Mouse (Mus musculus): ENCODE data around the gene 4933430I17Rik. TPM values are rescaled to one million over a fixed set of nuclear protein-coding genes. Genes with fewer than 3 reads are reported as not detected.

Gene 4933430I17Rik
- total RNA-seq, 2 experiments from 2014 or later: 0.30 to 0.57 TPM

DNA sequence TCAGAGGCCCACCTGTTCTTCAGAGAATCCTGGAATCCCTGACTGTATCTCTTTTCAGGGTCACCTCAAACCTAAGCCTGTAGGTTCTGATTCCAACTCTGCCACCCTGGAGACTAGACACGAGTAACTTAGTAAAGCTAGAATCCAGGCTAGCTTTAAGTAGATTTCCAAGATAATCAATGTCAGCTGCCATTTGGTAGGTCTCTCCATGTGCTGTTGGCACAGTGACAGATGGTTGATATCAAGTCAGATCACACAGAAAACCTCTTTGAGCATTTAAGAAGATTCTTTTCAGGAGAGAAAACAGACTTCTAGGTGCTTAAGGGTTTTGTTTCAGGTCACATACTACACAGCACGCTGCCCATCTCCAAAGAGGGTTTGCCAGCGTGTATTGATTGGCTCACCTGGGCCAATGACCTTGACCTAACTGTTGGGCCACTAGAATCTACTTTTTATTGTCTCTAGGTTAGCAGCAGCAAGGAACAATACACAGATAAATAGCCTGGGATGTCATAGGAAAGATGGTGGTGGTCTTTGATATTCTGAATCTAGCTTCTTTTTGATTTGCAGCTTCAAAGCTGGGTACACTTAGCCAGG, 21.7 kb upstream of the 4933430I17Rik start, which contains the start of gene Hdhd3:
TSS of gene Hdhd3 (minus strand) at position 94 of the 597 bp plus-strand sequence.
- no peak for DNase-seq (ENCODE audit: low spot score in 2 of 2)

DNA sequence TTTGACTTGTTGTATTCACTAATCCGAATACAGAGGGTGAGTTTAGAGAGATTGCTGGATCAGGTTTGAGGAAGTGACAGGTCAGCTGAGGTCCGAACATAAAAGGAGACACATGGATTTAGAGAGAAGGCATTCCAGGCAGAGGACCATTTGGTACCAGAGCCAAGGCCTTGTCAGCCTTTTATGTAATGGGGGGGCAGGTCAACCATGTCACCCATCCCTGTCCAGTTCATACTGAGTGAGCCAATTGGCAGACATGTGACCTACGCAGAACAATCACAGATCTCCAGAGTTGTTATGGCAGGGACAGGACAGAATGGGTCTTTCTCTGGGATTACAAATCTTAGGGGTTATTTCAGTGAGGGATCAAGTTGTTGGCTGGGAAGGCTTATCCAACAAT, 19.2 kb upstream of the 4933430I17Rik start:
- no peak for DNase-seq (ENCODE audit: low spot score in 2 of 2)

DNA sequence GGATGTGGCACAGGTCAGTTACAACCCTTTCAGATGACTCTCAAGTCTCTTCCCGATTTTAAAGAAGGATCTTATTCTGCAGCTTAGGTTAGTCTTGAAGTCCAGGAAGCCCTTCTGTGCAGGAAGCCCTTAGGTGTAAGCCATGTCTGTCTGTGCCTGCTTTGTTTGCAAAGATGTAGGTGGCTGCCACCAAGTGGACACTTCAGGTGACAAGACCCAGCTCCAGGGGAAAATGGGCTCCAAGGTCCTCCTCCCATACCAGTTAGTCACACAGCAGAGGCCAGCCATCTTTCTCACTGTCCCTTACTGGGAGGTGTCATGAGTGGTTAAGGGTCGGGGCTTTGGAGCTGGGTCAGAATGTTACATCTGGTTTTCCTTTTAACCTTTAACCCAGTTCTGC, 18.4 kb upstream of the 4933430I17Rik start:
- no peak for DNase-seq (ENCODE audit: low spot score in 2 of 2)

DNA sequence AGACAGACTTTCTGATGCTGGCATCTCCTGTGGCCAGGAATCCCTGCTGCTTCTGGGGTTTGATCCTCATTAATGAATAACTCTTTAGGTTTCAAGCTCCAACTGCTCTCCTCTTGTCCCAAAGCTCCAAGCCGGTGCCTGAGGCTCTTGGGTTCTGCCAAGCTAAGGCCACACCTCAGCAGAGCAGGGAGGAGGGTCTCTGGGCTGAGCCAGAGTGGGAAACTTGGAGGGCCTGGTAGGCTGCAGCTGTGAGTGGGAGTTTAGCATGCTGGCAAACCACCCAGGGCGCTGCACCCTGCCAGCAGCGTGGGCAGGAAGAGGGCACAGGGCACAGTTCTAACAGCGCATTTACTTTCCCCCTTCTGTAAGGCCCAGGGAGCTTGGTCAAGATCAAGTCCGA, 16.3 kb upstream of the 4933430I17Rik start:
- no peak for DNase-seq (ENCODE audit: low spot score in 2 of 2)

DNA sequence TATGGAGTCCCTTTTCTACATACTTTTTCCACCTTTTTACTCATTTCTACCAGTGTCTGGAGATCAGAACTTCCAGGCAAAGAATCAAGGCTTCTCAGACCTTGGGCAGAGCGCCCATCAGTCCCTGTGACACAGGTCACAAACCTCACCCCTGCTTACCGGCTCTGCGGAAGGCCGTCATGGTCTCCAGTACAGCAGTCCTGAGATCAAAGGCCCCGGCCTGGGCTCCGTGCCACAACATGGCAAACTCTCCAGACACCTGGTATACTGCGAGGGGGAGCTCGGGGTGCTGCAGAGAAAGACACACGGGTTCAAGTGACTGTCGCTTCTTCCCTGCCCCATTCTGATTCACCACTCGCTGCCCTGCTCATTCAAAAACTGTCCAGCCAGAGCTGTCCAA, 15.2 kb upstream of the 4933430I17Rik start:
- DNase-seq (ENCODE audit: low spot score in 2 of 2): no peak

DNA sequence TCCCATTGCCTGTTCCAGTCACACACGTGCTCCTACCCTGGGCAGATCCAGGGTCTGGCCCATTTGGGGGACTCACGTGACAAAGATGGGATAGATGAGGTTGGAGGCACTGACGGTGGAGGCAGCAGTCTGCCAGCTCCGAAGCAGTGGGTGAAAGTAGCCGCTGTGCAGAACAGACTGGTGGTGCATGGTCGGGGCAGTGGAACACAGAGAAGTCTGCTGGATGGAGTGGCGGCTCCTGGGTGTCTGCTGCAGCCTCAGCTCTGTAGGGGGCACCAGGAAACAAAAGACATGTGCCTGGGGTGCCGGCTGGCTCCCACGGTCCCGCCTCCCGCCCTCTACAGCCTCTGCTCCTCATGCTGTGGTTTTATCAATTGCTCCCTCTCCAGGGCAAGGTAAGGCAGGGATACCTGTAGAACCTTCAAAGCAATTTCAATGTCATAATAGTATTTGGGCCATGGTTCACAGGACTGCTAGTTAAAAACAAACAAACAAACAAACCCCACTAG, 11.1 kb upstream of the 4933430I17Rik start:
- no peak for DNase-seq (ENCODE audit: low spot score in 2 of 2)

DNA sequence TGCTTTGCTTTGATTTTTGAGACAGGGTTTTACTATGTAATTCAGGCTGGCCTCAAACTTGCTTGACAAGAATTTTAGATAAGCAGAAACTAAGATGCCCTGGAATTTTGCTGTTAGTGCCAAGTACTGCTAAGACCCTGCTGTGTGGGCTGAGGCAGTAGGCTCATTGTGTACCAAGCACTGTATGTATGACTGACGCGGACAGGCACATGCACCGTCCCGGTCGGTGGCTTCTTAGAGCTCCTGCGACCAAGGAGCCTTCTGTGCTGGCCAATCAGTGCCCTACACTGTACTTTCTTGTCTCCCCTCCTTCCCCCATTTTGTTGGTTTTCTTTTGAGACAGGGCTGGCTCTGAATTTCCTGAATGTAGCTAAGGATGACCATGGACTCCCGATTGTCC, 10.2 kb upstream of the 4933430I17Rik start:
- DNase-seq (ENCODE audit: low spot score in 2 of 2): no peak

DNA sequence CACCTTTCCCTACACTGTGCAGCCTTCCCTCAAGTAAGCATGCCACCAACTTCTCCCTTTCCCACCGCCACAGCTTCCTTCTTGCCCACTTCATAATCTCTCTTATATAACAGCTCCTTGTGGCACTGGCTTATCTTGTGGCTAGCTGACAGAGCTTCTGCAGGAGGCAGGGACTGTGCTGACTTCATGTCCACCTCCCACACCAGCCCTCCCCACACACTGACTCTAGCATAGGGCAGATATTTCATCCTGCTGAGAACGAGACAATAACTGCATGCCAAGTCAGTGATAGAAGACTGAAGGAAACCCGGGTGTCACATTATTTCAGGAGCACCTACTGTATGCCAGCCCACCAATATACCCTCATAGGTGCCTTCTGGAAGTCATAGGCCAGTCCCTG, 9.7 kb upstream of the 4933430I17Rik start:
- no peak for DNase-seq (ENCODE audit: low spot score in 2 of 2)

DNA sequence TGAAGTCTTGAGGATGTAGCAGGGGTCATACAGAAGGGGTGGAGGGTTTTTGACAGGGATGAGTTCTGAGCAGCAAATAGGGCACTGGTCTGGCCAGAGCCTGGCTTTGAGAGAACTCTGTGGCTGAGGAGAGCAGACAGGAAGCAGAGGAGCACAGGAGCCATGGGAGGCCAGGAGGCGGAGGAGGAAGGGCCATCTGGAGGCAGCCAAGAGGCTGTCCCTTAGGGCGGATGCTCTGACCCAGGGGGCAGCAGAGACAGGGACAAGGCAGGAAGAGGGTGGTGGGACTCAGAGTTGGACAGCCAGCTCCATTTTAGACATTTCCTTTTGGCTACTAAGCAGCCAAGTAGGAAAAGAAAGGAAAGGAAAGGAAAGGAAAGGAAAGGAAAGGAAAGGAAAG, 9.1 kb upstream of the 4933430I17Rik start:
- DNase-seq (ENCODE audit: low spot score in 2 of 2): no peak

DNA sequence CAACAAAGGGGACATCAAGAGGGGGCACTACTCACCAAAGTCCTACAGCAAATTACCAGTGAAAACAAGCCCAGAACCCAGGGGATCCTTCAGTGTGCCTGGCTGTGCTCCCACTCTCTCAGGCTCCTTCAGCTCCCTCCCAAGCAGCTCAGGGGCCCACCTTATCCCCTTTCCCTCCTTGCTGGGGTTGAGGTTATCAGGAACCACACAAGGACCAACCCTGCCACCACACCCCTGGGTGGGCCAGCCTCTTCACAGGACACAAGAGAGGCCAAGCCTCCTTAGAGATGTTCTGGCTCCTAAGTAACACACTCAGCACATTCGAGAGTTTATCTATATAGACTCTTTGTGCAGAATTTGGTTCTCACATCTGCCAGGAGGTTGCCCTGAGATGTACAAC, 8.6 kb upstream of the 4933430I17Rik start:
- DNase-seq (ENCODE audit: low spot score in 2 of 2): no peak

DNA sequence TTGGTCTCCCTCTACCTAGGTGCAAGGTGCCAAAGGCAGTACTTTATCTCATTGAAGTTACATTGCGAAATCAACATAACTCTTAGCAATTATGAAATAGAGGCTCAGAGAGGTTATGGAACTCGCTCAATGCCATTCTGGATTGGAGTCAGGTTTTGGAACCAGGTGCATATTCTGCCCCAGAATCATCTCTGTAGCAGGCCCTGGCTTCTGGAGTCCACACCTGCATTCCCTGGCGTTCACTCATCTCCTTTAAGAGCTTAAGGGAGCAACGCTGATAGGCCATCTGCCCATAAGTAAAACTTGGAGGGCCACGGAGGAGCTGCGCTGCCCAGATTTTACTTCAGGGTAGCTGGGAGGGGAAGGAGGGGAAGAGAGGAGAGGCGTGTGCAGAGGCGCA, 8.1 kb upstream of the 4933430I17Rik start:
- DNase-seq (ENCODE audit: low spot score in 2 of 2): no peak

DNA sequence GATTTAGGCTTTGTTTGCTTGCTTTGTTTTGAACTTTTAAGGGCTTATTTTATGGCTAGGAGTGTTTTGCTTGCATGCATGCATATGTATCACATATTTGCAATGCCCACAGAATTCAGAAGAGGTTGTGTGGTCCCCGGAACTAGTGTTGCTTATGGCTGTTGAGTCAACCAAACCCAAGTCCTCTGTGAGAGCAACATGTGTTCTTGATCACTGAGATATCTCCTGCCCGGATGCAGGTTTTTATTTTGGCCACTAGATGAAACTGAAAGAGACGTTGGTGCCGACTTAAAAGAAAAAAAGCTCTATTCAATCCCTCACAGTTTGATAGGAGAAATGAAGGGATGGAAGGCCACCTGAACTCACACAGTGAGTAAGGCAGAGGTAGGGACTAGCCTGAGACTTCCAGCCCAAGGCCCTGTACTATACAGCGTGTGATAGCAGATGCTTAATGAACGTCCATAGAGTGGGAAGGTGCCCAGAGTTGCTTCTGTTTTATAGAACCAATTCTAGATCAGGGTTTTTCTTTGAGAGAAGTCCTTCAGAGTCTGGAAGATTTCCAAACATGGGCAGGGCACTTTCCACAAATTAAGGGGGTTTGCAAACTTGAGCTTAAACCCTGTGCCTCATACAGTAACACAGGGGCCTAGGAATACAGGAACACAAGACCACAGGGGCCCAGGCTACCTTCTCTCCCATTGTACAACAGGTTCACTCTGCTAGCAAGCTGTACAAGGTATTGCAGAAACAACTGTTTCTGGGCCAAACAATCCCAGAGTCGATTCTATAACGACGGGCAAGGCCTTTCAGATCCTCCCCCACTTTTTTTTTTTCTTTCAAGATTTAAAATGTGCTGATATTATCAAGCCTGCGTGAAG, 7.4 kb upstream of the 4933430I17Rik start:
- no peak for DNase-seq (ENCODE audit: low spot score in 2 of 2)

DNA sequence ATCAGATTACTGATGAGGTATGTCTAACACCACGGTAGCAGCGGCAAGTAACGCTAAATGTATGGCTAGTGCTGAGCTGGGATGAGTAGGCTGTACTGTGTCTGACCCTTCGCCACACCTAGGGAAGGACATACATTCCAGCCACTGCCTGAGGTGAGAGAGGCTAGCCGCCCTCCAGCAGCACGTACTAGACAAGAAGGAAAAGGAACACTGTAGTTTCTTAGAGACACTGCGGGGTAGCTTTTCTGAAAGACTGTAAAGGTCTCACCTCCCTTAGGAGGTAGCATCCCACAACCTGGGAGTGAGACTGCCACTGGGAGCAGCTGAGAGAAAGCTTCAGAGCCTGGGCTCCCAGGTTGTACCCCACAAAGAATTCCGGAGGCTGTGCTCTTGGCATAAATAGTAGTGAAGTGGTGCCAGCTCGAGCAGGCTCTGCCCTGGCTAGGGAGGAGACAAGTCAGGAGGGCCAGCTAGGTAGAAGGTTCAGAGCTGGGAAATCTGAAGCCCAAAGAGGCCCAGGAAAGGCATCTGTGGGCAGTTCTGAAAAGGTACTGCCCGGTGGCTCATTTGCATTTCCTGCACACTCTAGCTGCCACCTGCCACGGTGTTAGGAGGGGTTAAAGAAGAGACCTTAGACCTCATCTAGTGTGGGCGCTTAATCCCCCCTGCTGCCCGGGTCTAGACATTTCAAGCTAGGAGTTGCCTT, 6.6 kb upstream of the 4933430I17Rik start:
- no peak for DNase-seq (ENCODE audit: low spot score in 2 of 2)

DNA sequence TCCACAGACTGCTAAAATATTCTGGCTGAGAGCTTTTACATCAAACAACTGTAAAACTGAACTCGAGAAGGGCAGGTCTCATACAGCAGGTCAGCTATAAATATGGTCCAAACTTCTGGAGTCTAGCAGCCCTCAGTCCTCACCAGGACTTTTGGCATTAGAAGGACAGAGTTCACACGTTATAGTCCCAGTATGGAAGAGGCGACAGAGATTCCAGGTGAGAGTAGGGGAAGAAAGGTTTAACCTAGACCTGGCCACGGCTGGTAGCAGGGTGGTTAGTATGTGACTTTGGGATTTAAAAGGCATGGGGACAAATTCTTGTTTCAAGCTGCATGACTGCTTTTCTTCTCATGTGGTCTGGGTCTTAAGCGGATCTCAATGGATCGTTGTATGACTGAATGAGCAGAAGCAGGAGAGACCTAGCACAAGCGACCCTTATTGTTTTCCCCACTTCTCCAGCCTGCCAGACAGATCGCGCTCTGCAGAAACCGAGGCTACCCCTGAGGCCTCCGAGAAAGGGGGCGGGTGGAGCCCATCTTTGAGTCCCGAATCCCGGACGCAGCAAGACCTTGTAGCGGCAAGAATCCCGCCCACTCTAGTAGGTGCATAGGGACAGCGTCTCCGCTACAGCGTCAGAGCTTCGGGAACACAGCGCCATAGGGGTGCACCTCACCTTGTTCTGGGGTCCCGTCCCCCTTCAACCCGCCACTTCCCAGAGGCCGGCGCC, 5.9 kb upstream of the 4933430I17Rik start:
- no peak for DNase-seq (ENCODE audit: low spot score in 2 of 2)

DNA sequence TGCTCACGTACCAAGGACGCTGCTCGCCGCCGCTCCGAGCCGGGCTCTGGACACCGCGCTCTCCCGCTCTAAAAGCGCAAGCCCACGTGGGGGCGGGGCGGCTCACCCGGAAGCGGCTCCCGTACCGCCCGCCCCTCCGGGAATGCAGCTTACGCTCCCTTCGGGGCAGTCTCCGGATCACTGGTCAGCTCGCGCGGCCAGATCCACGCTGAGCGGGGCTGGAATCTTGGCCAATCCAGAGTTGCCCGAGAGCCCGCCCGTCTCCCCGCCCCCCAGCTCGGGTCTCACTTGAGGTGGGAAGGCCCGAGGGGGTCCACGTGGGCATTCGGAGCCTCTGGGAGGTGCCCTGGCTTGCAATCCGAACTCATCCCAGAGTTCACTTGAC, 5.3 kb upstream of the 4933430I17Rik start, which contains the start of gene Alad:
TSS of gene Alad (minus strand) at position 70 of the 385 bp plus-strand sequence.
- DNase-seq (ENCODE audit: low spot score in 2 of 2): peak; percentile 76

DNA sequence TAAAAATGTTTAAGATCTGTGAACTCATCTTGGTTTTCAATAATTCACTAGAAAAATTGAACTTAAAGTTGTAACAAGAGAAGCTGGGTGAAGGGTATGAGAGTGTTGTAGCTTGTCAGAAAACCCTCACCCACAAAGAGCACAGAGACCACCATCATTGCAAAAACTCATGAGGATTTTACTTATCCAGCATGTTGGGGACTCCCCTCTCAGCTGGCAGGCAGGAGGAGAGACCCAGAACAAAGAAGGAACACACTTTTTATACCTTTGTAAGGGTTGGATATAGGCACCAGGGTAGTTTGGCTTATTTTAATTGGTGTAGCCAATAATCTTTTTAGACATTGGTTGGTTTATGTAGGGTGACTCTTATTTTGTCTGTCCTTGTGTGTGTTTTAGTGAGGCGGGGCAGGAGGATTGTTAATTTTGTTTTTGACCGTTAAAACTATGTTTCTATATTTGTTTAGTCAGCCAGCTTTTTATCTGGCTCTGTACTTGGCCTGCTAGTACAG, 4.2 kb upstream of the 4933430I17Rik start:
- no peak for DNase-seq (ENCODE audit: low spot score in 2 of 2)

DNA sequence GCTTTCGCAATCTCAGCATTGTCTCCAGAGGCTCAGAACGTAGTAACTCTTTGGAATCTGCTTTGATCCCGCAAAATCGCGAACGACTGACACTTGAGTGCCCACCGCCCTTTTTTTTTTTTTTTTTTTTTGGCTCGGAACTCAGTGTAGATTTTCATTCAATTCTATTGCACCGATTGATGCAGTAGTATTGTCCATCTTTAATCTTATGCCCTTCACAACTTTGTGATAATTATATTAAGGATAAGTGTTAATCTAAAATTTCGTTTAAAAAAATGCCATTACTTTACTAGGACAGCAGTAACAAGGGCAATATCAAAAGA, 281 bp downstream of the 4933430I17Rik start:
- no peak for DNase-seq (ENCODE audit: low spot score in 2 of 2)

DNA sequence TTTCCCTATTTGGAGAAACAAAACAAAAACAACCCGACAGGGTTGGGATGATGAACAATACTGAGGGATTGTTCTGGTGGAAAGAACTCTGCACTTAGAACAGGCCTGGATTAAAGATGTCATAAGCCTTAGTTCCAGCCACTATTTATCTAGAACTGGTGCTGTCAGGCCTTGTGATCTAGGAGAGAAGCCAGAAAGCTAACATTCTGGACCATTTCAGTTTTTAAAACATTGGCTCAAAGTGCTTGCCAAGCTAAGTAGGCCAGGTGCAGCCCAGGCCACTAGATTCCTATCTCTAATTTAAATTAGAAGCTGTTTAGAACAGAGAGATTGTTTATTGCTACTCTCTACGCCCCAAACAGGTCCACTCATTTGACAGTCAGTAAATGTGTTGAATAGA, 1.1 kb downstream of the 4933430I17Rik start:
- DNase-seq (ENCODE audit: low spot score in 2 of 2): no peak

DNA sequence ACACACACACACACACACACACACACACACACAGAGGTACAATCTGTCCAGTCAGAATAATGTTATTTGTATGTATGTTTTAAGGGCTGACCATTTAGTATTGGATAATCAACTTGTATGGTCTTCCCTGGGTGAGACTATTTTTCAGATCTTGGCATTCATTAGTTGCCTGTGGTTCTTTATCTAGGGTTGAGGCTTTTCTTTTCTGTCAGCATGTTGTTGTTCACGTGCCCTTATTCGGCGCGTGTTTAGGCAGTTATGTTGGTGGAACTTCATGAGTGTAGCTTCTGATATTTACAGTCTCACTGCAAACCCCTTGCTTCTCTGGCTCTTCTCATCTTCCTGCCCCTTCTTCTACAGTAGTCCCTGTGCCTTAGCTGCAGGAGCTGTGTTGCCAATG, 2.5 kb downstream of the 4933430I17Rik start:
- DNase-seq (ENCODE audit: low spot score in 2 of 2): no peak

DNA sequence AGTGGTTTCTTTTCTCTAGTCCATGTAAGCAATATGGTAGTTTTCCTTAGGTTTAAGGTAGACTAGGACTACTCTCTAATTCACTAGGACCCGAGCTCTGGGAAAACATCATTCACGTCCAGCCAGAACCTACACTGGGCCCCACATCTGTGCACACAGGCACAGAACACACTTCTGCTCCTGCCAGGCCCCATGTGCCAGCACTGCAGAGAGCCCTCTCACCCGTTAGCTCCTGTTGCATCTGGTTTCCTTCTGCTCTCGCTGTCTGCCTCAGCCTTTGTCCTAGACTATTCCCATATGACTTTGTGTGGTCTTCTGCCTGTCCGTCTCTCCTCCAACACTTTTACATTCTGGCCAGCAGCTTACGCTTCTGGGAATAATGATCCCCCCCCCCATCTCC, 8.6 kb downstream of the 4933430I17Rik start:
- DNase-seq (ENCODE audit: low spot score in 2 of 2): no peak

DNA sequence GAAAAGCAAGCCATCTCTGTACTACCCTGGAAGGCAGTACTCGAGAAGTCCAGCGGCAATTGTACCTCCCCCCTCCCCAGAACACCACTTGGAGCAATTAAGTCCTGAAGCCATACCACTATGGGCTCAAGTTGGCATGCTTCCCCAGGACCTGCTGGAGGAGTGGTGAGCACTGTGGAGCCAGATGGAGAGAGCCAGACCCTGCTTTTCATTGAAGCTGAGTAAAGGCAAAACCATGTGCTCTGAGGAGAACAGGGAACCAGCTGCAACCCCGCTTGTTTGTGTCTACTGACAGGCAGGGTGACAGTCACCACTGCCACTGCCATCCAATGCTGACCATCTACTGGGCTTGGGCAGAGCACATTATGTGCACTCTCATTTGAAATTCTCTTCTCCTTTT, 16.6 kb downstream of the 4933430I17Rik start:
- DNase-seq (ENCODE audit: low spot score in 2 of 2): peak; percentile 26 to 41
